Mouse (Mus musculus): ENCODE data around the gene Sox6. TPM values are rescaled to one million over a fixed set of nuclear protein-coding genes. Genes with fewer than 3 reads are reported as not detected.

Gene Sox6
- polyA plus RNA-seq, 1 experiment from 2014 or later, result not detected

Other genes starting within 250 kb of the Sox6 start
- 77.5 to 146 TPM (median 134 TPM) in 3 replicates for gene 1110004F10Rik, start 601 bp upstream of the Sox6 start, polyA plus RNA-seq (2018)
- gene Gm4353, start 45.8 kb upstream of the Sox6 start, polyA plus RNA-seq (2018), result 0.11 to 0.47 TPM (median 0.41 TPM) in 3 replicates